Mouse (Mus musculus) hematopoietic stem cell, adult 5-6 weeks (primary cell): ENCODE measurements around the gene Zfp398. TPM values are rescaled to one million over a fixed set of nuclear protein-coding genes. Genes with fewer than 3 reads are reported as not detected.
"Not testable (repeated sequence)": the region's sequence is repeated elsewhere in the genome, so short reads cannot be mapped to it uniquely, and the experiment has no call there.

Experiments used
- ATAC-seq, 2 experiments: fragments of 125-278 bp in 1 of 2; replicated peaks in 1 of 2; 2 replicates each; pipeline ENCODE4 v1.8.0; 2016 to 2017; ENCODE audit warnings: inconsistent platforms in 2 of 2, mild to moderate bottlenecking in 2 of 2, moderate number of reproducible peaks in 2 of 2, low read depth in 1 of 2, moderate TSS enrichment in 1 of 2; ENCODE audit not compliant: low FRiP score in 2 of 2, poor library complexity in 2 of 2, severe bottlenecking in 2 of 2, insufficient read depth in 1 of 2, low TSS enrichment in 1 of 2
- total RNA-seq: library from RNA; stranded (forward); fragments of 172-1452, 232-1000 nt; gene quantifications from 2 replicates; pipeline ENCODE4 v1.2.3, GENCODE M21; 2017

Gene Zfp398
- total RNA-seq, 1 experiment from 2014 or later, result 24.5 TPM

GRCm38 (mm10) chr6:47818721-47819120 lies 16.7 kb upstream of the Zfp398 start:
- no peak for ATAC-seq

GRCm38 (mm10) chr6:47819626-47820325 lies 15.7 kb upstream of the Zfp398 start:
- no peak for ATAC-seq

- ATAC-seq, result no peak
These were observed 14.2 kb upstream of the Zfp398 start for GRCm38 (mm10) chr6:47821236-47821635.

GRCm38 (mm10) chr6:47821776-47822175 lies 13.7 kb upstream of the Zfp398 start:
- no peak for ATAC-seq

GRCm38 (mm10) chr6:47824241-47824640 lies 11.2 kb upstream of the Zfp398 start:
- no peak for ATAC-seq

GRCm38 (mm10) chr6:47827462-47827861 lies 8.0 kb upstream of the Zfp398 start:
- no peak for ATAC-seq

GRCm38 (mm10) chr6:47828950-47829349 lies 6.5 kb upstream of the Zfp398 start:
- ATAC-seq, result 0 out of 4 replicates have a peak, but pooled peaks of 1 of the 2 experiments have one; percentile 36

GRCm38 (mm10) chr6:47830104-47831078 lies 5.1 kb upstream of the Zfp398 start, which contains the start of gene Zfp786:
Zfp786 (minus strand) TSS chr6:47830867.
- peak; percentile 93 to 97 for ATAC-seq

- ATAC-seq, result no peak
These were observed 3.2 kb upstream of the Zfp398 start for GRCm38 (mm10) chr6:47832220-47832619.

- peak; percentile 36 to 53; a peak in 2 of 4 replicates for ATAC-seq
These were observed 592 bp downstream of the Zfp398 start for GRCm38 (mm10) chr6:47835984-47836521.

GRCm38 (mm10) chr6:47837630-47838029 lies 2.2 kb downstream of the Zfp398 start:
- no peak for ATAC-seq

GRCm38 (mm10) chr6:47841077-47841476 lies 5.6 kb downstream of the Zfp398 start:
- no peak for ATAC-seq

GRCm38 (mm10) chr6:47841831-47842230 lies 6.4 kb downstream of the Zfp398 start:
- ATAC-seq, result no peak

GRCm38 (mm10) chr6:47842337-47842736 lies 6.9 kb downstream of the Zfp398 start:
- no peak for ATAC-seq

- ATAC-seq, result no peak
These were observed 10.3 kb downstream of the Zfp398 start for GRCm38 (mm10) chr6:47845779-47846178.

GRCm38 (mm10) chr6:47857241-47857640 lies 21.8 kb downstream of the Zfp398 start:
- no peak for ATAC-seq

- not testable (repeated sequence) for ATAC-seq
These were observed 22.3 kb downstream of the Zfp398 start for GRCm38 (mm10) chr6:47857729-47858128.

GRCm38 (mm10) chr6:47872266-47872665 lies 36.8 kb downstream of the Zfp398 start:
- no peak for ATAC-seq
